Mouse (Mus musculus) testis, adult 10 weeks (tissue): Measurements from ENCODE around the gene Prune1. TPM values are rescaled to one million over a fixed set of nuclear protein-coding genes. Genes with fewer than 3 reads are reported as not detected.

Experiments
- polyA plus RNA-seq: library from polyadenylated mRNA; stranded (reverse); fragments of 350-450 nt; fragmentation: Illumina TruSeq; extraction: RNeasy Lipid Tissue Mini Kit (QIAGEN cat#74804); gene quantifications from one replicate; pipeline ENCODE4 v1.2.3, GENCODE M21; 2014; ENCODE audit warnings: low read depth, low replicate concordance

Prune1 gene
- polyA plus RNA-seq: 8.2 TPM

DNA sequence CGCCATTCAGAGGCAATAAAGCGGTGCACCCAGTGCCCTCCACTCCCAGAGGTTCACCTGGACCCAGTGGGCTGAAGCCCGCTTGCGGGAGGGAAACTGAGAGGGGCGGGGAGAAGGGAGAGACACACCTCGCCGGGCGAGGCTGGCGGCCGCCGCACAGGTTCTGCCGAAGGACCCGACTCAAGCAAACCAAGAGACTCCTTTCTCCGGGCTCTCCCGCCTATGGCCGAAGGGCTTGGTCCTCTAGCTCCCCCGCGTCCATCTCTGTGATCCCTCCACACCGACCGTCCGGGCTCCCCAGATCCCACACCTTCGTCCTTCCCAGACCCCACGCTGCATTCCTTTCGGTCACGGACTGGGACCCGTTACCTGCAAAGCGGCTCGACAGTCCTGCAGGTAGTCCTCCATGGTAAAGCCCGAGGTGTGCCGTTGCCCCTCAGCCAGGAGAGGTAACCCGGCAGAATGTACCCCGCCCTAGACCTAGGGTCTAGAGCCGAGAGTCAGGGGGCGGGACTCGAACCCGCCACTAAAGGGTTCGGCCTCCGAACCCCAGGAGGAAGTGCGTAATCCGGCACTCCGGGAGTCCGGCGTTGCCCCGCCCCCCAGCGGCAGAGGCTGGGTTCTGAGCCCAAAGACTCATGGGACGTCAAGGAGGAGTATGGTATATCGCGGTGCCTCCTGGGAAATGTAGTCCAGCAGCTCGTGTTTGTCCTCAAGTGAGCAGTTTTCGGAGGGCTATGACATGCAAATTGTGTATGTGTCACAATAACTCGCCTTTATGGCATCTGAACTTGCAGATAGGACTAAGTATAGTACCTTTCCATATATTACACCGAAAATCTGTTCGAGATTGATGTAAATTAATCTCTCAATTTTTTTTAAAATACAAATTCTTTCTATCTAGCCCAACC lies at the start of gene Prune1, which contains the start of gene Mindy1:
Gene Prune1 (minus strand): TSS at position 861 of the 911 bp plus-strand sequence.
Gene Mindy1 (plus strand): TSS at position 130 of the 911 bp plus-strand sequence.

GRCm38 (mm10) chr3:95314486-95315093 lies 32.7 kb upstream of the Prune1 start, which contains the start of gene Cers2:
Gene Cers2 (plus strand): TSS chr3:95314791.

DNA sequence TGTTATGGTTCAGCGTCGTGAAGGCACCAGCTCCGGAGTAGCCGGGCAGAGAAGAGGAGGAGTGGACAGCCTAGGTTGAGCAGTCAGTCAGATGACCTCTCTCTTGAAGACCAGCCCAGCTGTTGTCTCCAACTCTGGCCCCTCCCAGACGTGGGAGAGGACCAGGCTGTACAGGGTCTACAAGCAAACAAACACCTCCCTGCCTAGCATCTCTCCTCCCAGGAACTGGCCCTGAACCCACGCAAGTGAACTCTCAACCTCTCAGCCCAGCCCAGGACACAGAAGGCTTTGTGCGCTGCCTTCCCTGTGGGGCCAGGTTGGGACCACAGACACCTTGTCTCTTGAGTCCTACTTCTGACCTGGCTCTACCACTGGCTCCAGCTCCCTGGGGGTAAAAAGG lies 25.2 kb upstream of the Prune1 start, which contains the start of gene Anxa9:
Gene Anxa9 (minus strand): TSS at position 77 of the 400 bp plus-strand sequence.

GRCm38 (mm10) chr3:95250783-95251424 lies 31.0 kb downstream of the Prune1 start, which contains the start of gene Bnipl:
Gene Bnipl (minus strand): TSS chr3:95251193.

GRCm38 (mm10) chr3:95241498-95241897 lies 40.4 kb downstream of the Prune1 start, which contains the start of gene Gm128:
Gene Gm128 (minus strand): TSS chr3:95241598.

GRCm38 (mm10) chr3:95231298-95232221 lies 50.3 kb downstream of the Prune1 start, which contains the start of gene Mllt11:
Gene Mllt11 (minus strand): TSS chr3:95232171.

DNA sequence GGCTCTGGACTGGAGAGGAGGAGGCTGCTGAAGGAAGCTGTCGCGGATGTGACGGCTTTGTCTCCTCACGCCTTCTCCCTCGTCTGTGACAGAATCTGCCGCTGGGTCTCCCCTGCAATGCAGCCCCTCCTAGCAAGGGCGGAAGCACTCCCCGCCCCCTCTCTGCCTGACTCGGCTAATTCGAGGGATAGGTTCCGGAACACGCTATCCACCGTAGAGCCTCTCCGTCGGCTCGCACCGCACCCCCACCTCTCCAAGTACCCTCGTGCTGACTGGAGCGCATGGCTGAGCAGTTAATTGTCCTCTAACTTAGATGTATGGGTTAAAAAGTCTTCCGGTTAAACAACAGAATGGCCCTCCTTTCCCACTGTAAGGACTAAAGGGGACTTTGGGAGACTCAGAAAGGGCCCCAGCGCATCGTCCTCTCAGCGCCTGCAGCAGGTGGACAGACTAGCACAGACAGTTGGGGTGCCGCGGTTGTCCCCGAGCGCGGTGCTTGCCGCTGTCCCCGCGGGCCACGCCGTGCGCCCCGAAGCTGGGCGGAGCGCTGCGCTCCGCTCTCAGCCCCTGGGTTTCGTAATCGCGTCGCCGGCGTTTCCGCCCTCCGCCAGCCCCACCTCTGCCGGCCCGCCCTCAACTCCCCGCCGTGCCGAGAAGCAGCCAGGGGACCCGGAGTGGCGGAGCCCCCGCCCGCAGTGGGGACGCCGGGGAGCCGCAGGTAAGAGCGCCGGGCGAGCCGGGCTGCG lies 53.6 kb downstream of the Prune1 start, which contains the start of gene Cdc42se1:
Gene Cdc42se1 (plus strand): TSS at position 585 of the 746 bp plus-strand sequence.

DNA sequence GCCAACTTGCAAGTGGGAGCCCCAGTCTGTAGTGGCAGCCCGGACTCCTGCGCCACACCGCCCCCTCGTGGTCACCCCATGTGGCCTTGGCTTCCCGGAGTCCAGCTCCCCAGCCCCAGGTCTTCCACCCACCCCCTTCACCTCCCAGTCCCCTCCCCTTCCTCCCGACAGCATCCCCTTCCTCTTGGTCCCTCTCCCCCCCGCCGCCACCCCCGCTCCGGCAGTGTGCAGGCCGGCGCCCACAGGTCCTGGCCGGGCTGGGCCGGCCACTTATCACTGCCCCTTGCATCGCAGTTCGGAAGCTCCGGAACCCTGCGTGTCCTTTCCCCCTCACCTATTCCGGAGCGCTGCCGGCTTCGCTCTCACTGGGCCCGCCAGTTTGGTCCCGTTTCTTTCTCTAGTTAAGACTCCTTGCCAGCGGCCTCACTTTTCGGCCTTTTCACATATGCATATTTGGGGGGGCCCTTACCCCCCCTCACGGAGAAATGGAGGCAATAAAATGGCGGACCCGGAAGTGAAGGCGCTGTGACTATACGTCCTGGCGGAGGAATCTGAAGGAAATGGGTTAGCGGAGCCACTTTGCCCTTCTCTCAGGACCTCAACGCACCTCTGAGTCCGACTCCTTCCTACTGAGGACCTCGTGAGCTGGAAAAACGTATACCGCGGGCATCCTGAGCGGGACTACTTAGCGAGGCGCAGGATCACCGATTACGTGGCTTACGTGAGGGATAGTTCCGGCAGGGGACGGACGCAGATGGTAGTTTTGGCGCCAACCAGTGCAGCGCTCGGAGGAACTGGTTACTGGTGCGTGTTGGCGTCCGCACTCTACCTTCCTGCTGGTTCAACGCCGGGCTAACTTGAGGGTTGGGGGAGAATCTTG lies 64.4 kb downstream of the Prune1 start, which contains the start of gene Gabpb2:
Gene Gabpb2 (minus strand): TSS at position 662 of the 880 bp plus-strand sequence.

Other genes with a start within 250 kb of the Prune1 start
- 14.9 TPM for gene Psmd4, start 239.5 kb downstream of the Prune1 start, polyA plus RNA-seq
- 13.8 TPM for gene Pip5k1a, start 175.1 kb downstream of the Prune1 start, polyA plus RNA-seq
- gene Vps72, start 171.1 kb downstream of the Prune1 start, polyA plus RNA-seq: 6.2 TPM
- gene Tmod4, start 157.6 kb downstream of the Prune1 start, polyA plus RNA-seq: 4.3 TPM
- 18.9 TPM for gene Scnm1, start 148.1 kb downstream of the Prune1 start, polyA plus RNA-seq
- gene Lysmd1, start 148.0 kb downstream of the Prune1 start, polyA plus RNA-seq: 2.3 TPM
- gene Tnfaip8l2, start 139.7 kb downstream of the Prune1 start, polyA plus RNA-seq: not detected
- 1.3 TPM for gene Sema6c, start 121.6 kb downstream of the Prune1 start, polyA plus RNA-seq
- 11.1 TPM for gene Gabpb2, start 64.2 kb downstream of the Prune1 start, polyA plus RNA-seq
- 17.4 TPM for gene Cdc42se1, start 53.3 kb downstream of the Prune1 start, polyA plus RNA-seq
- 185 TPM for gene Mllt11, start 49.9 kb downstream of the Prune1 start, polyA plus RNA-seq
- gene Gm128, start 40.5 kb downstream of the Prune1 start, polyA plus RNA-seq: 57.5 TPM
- 0.28 TPM for gene Bnipl, start 30.9 kb downstream of the Prune1 start, polyA plus RNA-seq
- gene Mindy1, start 731 bp downstream of the Prune1 start, polyA plus RNA-seq: 45.4 TPM
- 3.2 TPM for gene Anxa9, start 25.1 kb upstream of the Prune1 start, polyA plus RNA-seq
- gene Cers2, start 32.7 kb upstream of the Prune1 start, polyA plus RNA-seq: 30.2 TPM
- gene Setdb1, start 75.1 kb upstream of the Prune1 start, polyA plus RNA-seq: 35.8 TPM
- gene 4930558C23Rik, start 120.8 kb upstream of the Prune1 start, polyA plus RNA-seq: 414 TPM
- gene Arnt, start 152.3 kb upstream of the Prune1 start, polyA plus RNA-seq: 18.7 TPM
- gene Ctsk, start 217.2 kb upstream of the Prune1 start, polyA plus RNA-seq: 1.9 TPM
- 10.9 TPM for gene Ctss, start 244.7 kb upstream of the Prune1 start, polyA plus RNA-seq